Mouse (Mus musculus) T-helper 2 cell (primary cell): ENCODE results near the gene Gzmf.
"Not testable (repeated sequence)": the region's sequence is repeated elsewhere in the genome, so short reads cannot be mapped to it uniquely, and the experiment has no call there.

Experiments
- in situ Hi-C: fragments of 300-600 bp; cut with MboI, MseI; formaldehyde crosslinking; loops from one replicate; pipeline ENCODE4 v1.15.1; 2025; ENCODE audit warnings: high pct_unique_total_duplicates

The Gzmf gene

GRCm38 (mm10) chr14:56211317-56211716 lies at the start of gene Gzmf:
Gzmf (minus strand) TSS chr14:56211417.
- in situ Hi-C loops = no loop called here

DNA sequence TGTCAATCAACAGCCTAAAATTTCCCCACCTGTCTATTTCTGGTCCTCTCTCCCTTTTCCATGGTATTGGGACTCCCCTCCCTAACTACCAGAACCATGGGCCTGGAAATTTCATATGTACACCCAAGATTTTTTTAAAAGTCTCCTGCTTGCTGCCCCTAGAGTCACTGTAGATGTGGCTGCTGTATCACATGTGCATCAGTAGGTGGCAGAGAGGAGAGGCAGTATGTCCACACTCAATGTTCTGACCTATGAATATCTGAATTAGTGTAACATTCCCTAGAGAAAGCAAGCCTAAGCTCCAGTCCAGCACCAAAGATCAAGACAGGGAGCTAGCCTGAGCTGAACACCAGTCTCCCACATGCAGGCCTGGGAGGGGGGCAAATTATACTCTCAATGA lies 29.2 kb upstream of the Gzmf start:
- in situ Hi-C loops = no loop called here

DNA sequence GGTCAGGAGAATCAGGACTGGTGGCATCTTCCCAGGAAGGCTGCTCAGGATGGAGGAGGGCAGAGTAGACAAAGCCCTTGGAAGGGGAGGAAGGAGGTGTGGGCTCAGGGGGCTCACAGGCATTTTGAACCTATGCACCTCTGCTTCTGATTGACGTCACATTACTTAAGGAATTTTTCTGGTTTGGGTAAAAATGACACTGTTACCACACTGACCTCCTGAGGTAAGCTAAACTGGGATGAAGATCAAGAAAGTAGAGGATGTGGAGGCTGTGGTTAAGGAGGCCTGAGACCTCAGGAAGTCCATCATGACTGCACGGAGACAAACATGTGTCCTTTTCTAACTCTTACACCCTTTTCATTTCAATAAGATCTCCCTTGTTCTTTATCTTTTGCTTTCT lies 23.3 kb upstream of the Gzmf start, which contains the start of gene Gzmc:
Gene Gzmc, minus strand, starts transcription at position 101 of the 400 bp plus-strand sequence.
- in situ Hi-C loops = no loop called here

DNA sequence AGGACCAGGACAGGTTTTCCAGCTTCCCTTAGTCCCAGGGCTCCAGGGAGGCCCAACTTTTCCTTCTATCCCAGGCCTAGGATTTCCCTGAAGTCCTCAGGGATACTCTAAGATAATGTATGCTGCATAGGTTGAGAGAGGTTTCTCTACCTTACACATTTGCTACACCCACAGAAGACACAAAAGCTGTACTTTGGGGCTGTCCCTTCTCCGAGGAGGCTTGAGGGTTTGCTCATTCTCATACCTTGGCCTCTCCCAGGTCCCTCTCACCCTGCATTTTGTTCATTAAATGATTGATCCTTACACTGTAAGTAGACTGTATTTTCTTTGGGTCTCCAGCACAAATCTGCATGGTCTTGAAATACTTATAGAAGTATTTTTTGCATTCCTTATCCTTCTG lies 5.6 kb downstream of the Gzmf start:
- in situ Hi-C loops = loop anchor here (5.0 to 10.0 kb wide), 2 partner anchors 102 to 139 kb away; no protein-coding TSS in a partner anchor

DNA sequence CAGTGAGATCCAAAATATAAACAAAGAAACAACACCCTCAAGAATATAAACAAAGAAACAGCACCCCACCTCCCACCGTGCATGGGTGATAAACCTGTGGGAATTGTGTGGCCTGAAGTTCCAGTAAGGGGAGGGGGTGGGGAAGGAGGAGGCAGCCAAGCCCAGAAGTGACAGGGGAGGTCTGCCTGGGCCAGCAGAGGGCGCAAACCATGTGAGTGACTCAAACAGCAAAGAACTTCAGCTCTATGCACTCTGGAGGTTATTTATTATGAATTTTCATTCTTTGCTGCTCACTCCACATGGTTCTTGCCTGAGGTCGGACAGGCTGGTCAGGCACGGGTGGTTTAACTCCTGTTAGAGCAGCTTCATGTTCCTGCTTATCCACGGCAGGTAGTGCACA lies 6.2 kb downstream of the Gzmf start:
- in situ Hi-C loops = loop anchor here (5.0 to 10.0 kb wide), 2 partner anchors 102 to 140 kb away; no protein-coding TSS in a partner anchor

DNA sequence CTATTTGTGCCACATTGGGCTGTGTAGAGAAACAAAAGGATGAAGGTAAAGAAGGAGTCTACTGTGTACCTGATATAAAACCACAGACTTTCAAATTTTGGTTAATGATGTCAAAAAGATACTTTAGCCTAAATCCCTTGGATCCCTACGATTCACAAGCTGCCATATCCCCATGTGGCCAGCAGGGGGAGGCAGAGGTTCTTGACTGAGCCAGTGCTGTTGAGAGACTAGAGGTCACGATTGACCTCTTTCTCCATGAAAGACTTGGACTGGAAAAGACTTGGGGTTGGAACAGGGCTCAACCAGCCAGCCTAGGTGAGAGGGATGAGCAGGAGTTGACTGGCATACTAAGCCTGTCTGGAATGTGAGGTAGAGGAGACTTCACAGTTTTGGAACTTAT lies 7.2 kb downstream of the Gzmf start:
- in situ Hi-C loops = loop anchor here (10.0 kb wide), 1 partner anchor 141 kb away; no protein-coding TSS in a partner anchor

DNA sequence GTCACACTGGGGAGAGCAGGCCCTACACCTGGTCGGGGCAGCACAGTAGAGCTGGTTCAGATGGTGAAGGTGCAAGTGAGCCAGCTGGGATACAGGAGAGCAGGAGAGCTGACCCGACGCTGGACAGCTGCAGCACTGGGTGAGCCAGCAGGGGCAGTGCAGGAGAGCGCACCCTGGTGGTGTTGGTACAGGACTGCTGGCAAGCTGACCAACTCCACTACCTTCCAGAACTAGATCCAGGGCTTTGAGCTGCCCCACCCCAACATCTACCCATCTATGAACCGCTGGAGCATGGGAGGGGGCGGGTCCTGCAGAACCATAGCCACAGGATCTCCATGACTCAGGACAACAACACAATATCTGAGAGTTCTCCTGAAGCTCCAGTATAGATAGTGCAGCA lies 24.3 kb downstream of the Gzmf start:
- in situ Hi-C loops = no loop called here

DNA sequence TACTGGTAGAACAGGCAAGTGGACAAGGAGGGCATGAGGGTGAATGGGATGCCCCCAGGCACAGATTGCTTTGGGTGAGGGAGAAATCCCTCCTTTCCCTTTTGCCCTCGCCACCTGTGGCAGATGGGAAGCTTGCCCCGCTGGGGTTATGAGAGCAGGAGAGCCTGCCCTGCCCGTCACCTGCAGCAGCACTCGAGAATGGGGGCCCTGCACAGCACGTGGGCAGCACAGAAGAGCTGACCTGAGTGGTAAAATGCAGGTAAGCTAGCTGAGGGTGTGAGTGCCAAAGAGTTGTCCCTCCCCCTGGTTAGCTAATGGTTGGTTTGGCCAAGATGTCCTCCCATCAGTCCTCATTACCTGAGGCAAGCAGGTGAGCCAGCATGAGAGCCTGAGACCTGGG lies 24.7 kb downstream of the Gzmf start:
- in situ Hi-C loops = no loop called here

GRCm38 (mm10) chr14:56177651-56178050 lies 33.6 kb downstream of the Gzmf start:
- in situ Hi-C loops = loop anchor here (10.0 kb wide), 1 partner anchor 847 kb away; no protein-coding TSS in a partner anchor

DNA sequence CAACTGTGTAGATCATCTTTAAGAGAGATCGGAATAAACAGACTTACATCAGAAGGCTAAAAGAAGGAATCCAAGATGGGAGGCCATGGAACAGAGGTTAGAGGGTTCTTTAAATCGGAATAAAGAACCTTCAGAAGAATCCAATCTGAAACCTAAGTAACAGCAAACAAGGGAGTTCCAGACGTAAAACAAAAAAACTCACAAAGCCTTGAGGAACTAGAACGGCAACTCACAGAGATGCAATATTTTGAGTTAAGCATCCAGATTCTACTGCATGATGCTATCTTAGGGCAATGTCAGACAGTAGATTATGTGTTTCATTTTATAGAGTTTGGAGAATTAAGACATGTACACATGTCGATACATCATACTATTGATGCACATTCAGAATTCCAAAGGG lies 36.7 kb downstream of the Gzmf start, which contains the start of gene Gzmn:
Gene Gzmn, minus strand, starts transcription at position 101 of the 400 bp plus-strand sequence.
- in situ Hi-C loops = loop anchor here (10.0 kb wide), 1 partner anchor 850 kb away; no protein-coding TSS in a partner anchor

- in situ Hi-C loops = loop anchor here (10.0 kb wide), 1 partner anchor 851 kb away; no protein-coding TSS in a partner anchor
Measured at GRCm38 (mm10) chr14:56173396-56173795, 37.8 kb downstream of the Gzmf start.

DNA sequence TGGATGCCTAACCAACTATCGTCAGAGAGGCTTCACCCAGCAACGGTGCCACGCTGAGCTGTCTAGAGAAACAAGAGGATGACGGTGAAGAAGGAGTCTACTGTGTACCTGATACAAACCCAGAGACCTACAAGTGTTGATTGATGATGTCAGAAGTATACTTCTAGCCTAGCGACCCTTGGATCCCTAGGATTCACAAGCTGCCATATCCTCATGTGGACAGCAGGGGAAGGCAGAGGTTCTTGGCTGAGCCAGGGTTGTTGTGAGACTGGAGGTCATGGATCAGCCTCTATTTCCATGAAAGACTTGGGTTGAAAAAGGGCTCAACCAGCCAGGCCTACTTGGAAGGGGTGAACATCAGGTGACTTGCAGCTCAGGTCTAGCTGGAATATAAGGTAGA lies 38.5 kb downstream of the Gzmf start:
- in situ Hi-C loops = loop anchor here (10.0 kb wide), 1 partner anchor 852 kb away; no protein-coding TSS in a partner anchor

- in situ Hi-C loops = no loop called here
Measured at GRCm38 (mm10) chr14:56168009-56168408, 43.2 kb downstream of the Gzmf start.

- in situ Hi-C loops = no loop called here
Measured at GRCm38 (mm10) chr14:56162109-56162508, 49.1 kb downstream of the Gzmf start.

- in situ Hi-C loops = not testable (repeated sequence)
Measured at GRCm38 (mm10) chr14:56159479-56159878, 51.7 kb downstream of the Gzmf start, which contains the start of gene Gzmg. Gzmg (minus strand) TSS chr14:56159579.

- in situ Hi-C loops = no loop called here
Measured at GRCm38 (mm10) chr14:56155340-56155739, 55.9 kb downstream of the Gzmf start.
